Mouse (Mus musculus) intestine, embryonic 15.5 days (tissue): ENCODE data around the gene Scgb1b18. TPM values are rescaled to one million over a fixed set of nuclear protein-coding genes. Genes with fewer than 3 reads are reported as not detected.
"Not testable (repeated sequence)": the region's sequence is repeated elsewhere in the genome, so short reads cannot be mapped to it uniquely, and the experiment has no call there.

Experiments
- ATAC-seq: fragments of 200-750 bp; cut with Nextera tagmentation; 2 replicates; pipeline ENCODE4 v1.8.0; 2017; ENCODE audit warnings: moderate TSS enrichment, moderate library complexity
- H3K27ac ChIP-seq: fragments of 300-500 bp; sonication (generic); 2 replicates; pipeline ENCODE4 v1.5.1; 2015; ENCODE audit warnings: mild to moderate bottlenecking, inconsistent platforms
- H3K27me3 ChIP-seq: fragments of 300-500 bp; sonication (generic); replicated peaks from 2 replicates; pipeline ENCODE4 v1.6.1; 2015; ENCODE audit warnings: inconsistent platforms
- H3K36me3 ChIP-seq: fragments of 300-500 bp; sonication (generic); 2 replicates; pipeline ENCODE4 v1.6.1; 2015; ENCODE audit warnings: inconsistent platforms
- H3K4me1 ChIP-seq: fragments of 300-500 bp; sonication (generic); replicated peaks from 2 replicates; pipeline ENCODE4 v1.6.1; 2015; ENCODE audit warnings: inconsistent platforms
- H3K4me2 ChIP-seq: fragments of 300-500 bp; sonication (generic); replicated peaks from 2 replicates; pipeline ENCODE4 v1.6.1; 2015; ENCODE audit warnings: mild to moderate bottlenecking, inconsistent platforms
- H3K4me3 ChIP-seq: fragments of 300-500 bp; sonication (generic); replicated peaks from 2 replicates; pipeline ENCODE4 v1.5.1; 2015; ENCODE audit warnings: inconsistent platforms
- H3K9ac ChIP-seq: fragments of 300-500 bp; sonication (generic); 2 replicates; pipeline ENCODE4 v1.6.1; 2015; ENCODE audit warnings: inconsistent platforms
- H3K9me3 ChIP-seq: fragments of 300-500 bp; sonication (generic); 2 replicates; pipeline ENCODE4 v1.6.1; 2016; ENCODE audit warnings: inconsistent platforms
- WGBS: fragments of 180-500 bp; shearing (Covaris S2); methylation state at CpG from one replicate; pipeline ENCODE4 v1.1.7; 2015; 5-methylcytosine and 5-hydroxymethylcytosine counted together
- polyA plus RNA-seq: library from polyadenylated mRNA; unstranded; fragments of >200 nt; fragmentation: Nextera tagmentation; extraction: Ambion mirVana; gene quantifications from 2 replicates; pipeline ENCODE4 v1.2.1, GENCODE M21; 2015

Gene Scgb1b18
- not detected in 2 replicates for polyA plus RNA-seq

DNA sequence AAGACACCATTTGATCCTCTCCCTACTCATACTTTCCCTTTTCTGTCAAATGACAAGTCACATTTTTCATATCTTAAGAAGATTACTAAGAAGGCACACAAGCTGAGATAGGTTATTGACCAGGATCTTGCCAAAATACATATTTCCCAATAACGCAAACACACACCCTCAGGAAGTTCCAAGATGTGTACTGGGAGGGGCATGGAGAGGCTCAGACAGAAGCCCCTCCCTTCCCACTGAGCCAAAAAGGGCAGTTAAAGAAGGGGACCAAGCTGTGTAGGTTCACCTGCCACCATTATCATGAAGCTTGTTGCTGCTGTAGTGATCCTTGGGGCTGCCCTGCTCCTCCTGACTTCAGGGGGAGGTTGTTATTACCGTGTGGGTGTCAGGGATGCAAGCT lies at the start of gene Scgb1b18:
Gene Scgb1b18 (plus strand): TSS at position 301 of the 400 bp plus-strand sequence.
- not testable (repeated sequence) for H3K9me3 ChIP-seq, H3K36me3 ChIP-seq, H3K27ac ChIP-seq, H3K4me3 ChIP-seq, H3K4me1 ChIP-seq, H3K27me3 ChIP-seq, H3K4me2 ChIP-seq, H3K9ac ChIP-seq, ATAC-seq
- WGBS = no CpG with 5 or more reads among the region's 2 CpGs

GRCm38 (mm10) chr7:33173764-33174163 lies 11.6 kb upstream of the Scgb1b18 start, which contains the start of gene Scgb2b18:
Gene Scgb2b18, minus strand, starts transcription at chr7:33173864.
- not testable (repeated sequence) for H3K9ac ChIP-seq, H3K4me3 ChIP-seq, H3K36me3 ChIP-seq, H3K4me1 ChIP-seq, H3K4me2 ChIP-seq, ATAC-seq, H3K9me3 ChIP-seq, H3K27ac ChIP-seq, H3K27me3 ChIP-seq
- 74% methylated on average over 2 of the region's 2 CpGs for WGBS

Other genes with a start within 250 kb of the Scgb1b18 start
- not detected in 2 replicates for gene Scgb2b17, start 129.0 kb upstream of the Scgb1b18 start, polyA plus RNA-seq
- gene Scgb1b17, start 122.1 kb upstream of the Scgb1b18 start, polyA plus RNA-seq = not detected in 2 replicates
- not detected in 2 replicates for gene Scgb2b18, start 11.7 kb upstream of the Scgb1b18 start, polyA plus RNA-seq
- gene Scgb2b19, start 94.8 kb downstream of the Scgb1b18 start, polyA plus RNA-seq = not detected in 2 replicates
- gene Scgb1b19, start 101.7 kb downstream of the Scgb1b18 start, polyA plus RNA-seq = not detected in 2 replicates
- gene Scgb2b20, start 180.8 kb downstream of the Scgb1b18 start, polyA plus RNA-seq = not detected in 2 replicates
- gene Scgb1b20, start 187.7 kb downstream of the Scgb1b18 start, polyA plus RNA-seq = not detected in 2 replicates